Mouse (Mus musculus): ENCODE data around the gene Tcf7l1. TPM values are rescaled to one million over a fixed set of nuclear protein-coding genes. Genes with fewer than 3 reads are reported as not detected.

The Tcf7l1 gene
- total RNA-seq, 1 experiment = 14.5 TPM

DNA sequence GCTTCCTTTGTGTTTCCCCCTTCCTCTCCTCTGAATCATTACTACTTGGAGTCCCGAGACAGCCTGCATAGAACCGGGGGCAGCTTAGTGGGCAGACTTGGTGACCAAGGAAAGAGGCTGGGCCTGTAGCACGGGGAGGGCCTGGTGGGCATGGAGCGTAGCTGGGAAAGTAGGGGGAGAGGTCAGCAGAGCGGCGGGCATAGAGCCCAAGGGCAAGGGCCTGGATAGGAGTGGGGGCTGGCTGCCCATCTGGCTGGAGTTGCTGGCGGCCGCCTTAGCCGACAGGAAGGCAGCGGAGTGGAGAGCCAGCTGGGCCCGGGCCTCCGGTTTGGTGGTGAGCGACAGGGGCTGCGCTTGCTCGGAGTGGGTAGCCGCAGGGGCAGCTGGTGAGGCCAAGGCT, 161.8 kb downstream of the Tcf7l1 start:
- in situ Hi-C loops (cut with MboI; ENCODE audit: low sequenced_read_pairs in 2 of 2, unreplicated experiment in 2 of 2) = no loop called here
- Histone ChIP-seq H3K9ac (ENCODE audit: insufficient read depth, low read depth, low read length, poor library complexity, severe bottlenecking) (peak overlapping the region; percentile 32; the same call in 1 of the 2 replicates), H3K4me1 (ENCODE audit: control insufficient read depth in 2 of 2, insufficient read depth in 2 of 2, low read length in 2 of 2, poor library complexity in 1 of 2) (no peaks in the 10 kb centered on the region), H3K4me3 (ENCODE audit: insufficient read depth in 1 of 2, low read depth in 1 of 2, low read length in 2 of 2, poor library complexity in 1 of 2, severe bottlenecking in 1 of 2) (no peak overlapping the region), H3K36me3 (ENCODE audit: control insufficient read depth, insufficient read depth, low read length, poor library complexity, severe bottlenecking) (peaks cover 19% of the 10 kb centered on the region; the same call in 1 of the 2 replicates), H3K9me3 (ENCODE audit: control insufficient read depth, insufficient read depth, low read depth, low read length) (no peaks in the 10 kb centered on the region), H3K27ac (ENCODE audit: insufficient read depth, low read depth, low read length, poor library complexity, severe bottlenecking) (no peak overlapping the region)
- no peak for TF ChIP-seq CHD2 (IDR thresholded peaks at IDR 0.05; ENCODE audit: low read depth, low read length)
- TF ChIP-seq MAFK (IDR thresholded peaks at IDR 0.05; ENCODE audit: insufficient read depth, low read depth, low read length) = no peak
- DNase-seq (ENCODE audit: low read depth, low spot score) = no peak

DNA sequence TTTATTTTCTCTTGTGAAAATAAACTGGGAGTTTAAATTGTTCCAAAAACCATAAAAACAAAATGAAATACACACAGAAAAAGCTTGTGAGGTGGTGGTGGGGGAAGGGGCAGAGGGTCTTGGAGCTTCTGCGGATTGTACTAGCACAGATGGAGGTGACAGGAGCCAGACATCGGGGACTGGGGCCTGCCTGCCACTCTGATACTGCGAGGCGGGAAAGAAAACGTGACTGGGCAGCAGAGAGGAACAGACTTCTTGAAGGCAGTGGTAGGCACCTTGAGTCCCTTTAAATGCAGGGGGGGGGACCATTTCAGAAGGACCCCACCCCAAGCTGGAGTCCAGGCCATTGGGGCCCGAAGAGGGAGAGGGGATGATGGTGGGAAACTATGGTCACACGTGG, 162.7 kb downstream of the Tcf7l1 start:
- Histone ChIP-seq H3K36me3 (ENCODE audit: control insufficient read depth, insufficient read depth, low read length, poor library complexity, severe bottlenecking) (peaks cover 14% of the 10 kb centered on the region; the same call in 1 of the 2 replicates), H3K27ac (ENCODE audit: insufficient read depth, low read depth, low read length, poor library complexity, severe bottlenecking) (no peak overlapping the region)
- in situ Hi-C loops (cut with MboI; ENCODE audit: low sequenced_read_pairs in 2 of 2, unreplicated experiment in 2 of 2) = no loop called here

DNA sequence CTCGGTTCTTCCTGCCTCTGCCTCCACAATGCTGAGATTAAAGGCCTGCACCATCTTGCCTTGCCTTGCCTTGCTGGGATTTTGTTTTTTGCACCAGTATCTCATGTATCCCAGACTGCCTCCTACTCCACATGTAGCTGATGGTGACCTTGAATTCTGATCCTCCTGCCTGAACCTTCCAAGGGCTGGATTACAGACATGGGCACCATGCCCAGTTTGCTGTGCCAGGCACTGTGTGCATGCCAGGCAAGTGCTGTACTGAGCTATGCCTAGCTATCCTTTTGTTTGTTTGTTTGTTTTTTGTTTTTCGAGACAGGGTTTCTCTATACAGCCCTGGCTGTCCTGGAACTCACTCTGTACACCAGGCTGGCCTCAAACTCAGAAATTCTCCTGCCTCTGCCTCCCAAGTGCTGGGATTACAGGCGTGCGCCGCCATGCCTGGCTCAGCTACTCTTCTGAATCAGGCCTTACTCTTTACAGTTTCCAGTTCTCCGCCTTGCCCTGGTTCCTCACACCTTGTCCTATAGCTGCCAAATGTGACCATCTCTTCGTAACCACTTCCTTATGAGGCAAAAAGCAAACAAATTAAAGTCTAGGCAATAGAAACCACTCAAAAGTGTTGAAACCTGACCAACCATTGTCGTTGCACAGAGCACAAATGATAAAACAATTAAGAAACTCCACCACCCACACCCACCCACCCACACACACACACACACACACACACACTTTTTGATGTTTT, 165.2 kb downstream of the Tcf7l1 start:
- Histone ChIP-seq H3K9ac (ENCODE audit: insufficient read depth, low read depth, low read length, poor library complexity, severe bottlenecking) (no peak overlapping the region), H3K36me3 (ENCODE audit: control insufficient read depth, insufficient read depth, low read length, poor library complexity, severe bottlenecking) (peaks cover 7% of the 10 kb centered on the region; the same call in 1 of the 2 replicates), H3K4me1 (ENCODE audit: control insufficient read depth in 2 of 2, insufficient read depth in 2 of 2, low read length in 2 of 2, poor library complexity in 1 of 2) (0 out of 4 replicates have a peak, but pooled peaks cover 0 to 2% of the 10 kb centered on the region in 2 experiments), H3K4me3 (ENCODE audit: insufficient read depth in 1 of 2, low read depth in 1 of 2, low read length in 2 of 2, poor library complexity in 1 of 2, severe bottlenecking in 1 of 2) (no peak overlapping the region), H3K27ac (ENCODE audit: insufficient read depth, low read depth, low read length, poor library complexity, severe bottlenecking) (no peak overlapping the region), H3K9me3 (ENCODE audit: control insufficient read depth, insufficient read depth, low read depth, low read length) (no peaks in the 10 kb centered on the region)
- TF ChIP-seq HCFC1 (IDR thresholded peaks at IDR 0.05; ENCODE audit: borderline replicate concordance, insufficient read depth, low read length) (no peak), ZNF384 (IDR thresholded peaks at IDR 0.05; ENCODE audit: low read depth, low read length) (no peak), MAFK (IDR thresholded peaks at IDR 0.05; ENCODE audit: insufficient read depth, low read depth, low read length) (no peak), ZC3H11A (IDR thresholded peaks at IDR 0.05; ENCODE audit: borderline replicate concordance, low read depth, low read length) (no peak), CHD2 (IDR thresholded peaks at IDR 0.05; ENCODE audit: low read depth, low read length) (no peak)
- in situ Hi-C loops (cut with MboI; ENCODE audit: low sequenced_read_pairs in 2 of 2, unreplicated experiment in 2 of 2) = no loop called here
- no peak for DNase-seq (ENCODE audit: low read depth, low spot score)

More for the DNA sequence above, 162.7 kb downstream of the Tcf7l1 start:
- Histone ChIP-seq H3K9ac (ENCODE audit: insufficient read depth, low read depth, low read length, poor library complexity, severe bottlenecking) (no peak overlapping the region), H3K4me1 (ENCODE audit: control insufficient read depth in 2 of 2, insufficient read depth in 2 of 2, low read length in 2 of 2, poor library complexity in 1 of 2) (no peaks in the 10 kb centered on the region), H3K9me3 (ENCODE audit: control insufficient read depth, insufficient read depth, low read depth, low read length) (no peaks in the 10 kb centered on the region), H3K4me3 (ENCODE audit: insufficient read depth in 1 of 2, low read depth in 1 of 2, low read length in 2 of 2, poor library complexity in 1 of 2, severe bottlenecking in 1 of 2) (no peak overlapping the region)
- no peak for DNase-seq (ENCODE audit: low read depth, low spot score)
- TF ChIP-seq ZC3H11A (IDR thresholded peaks at IDR 0.05; ENCODE audit: borderline replicate concordance, low read depth, low read length) (no peak), MAFK (IDR thresholded peaks at IDR 0.05; ENCODE audit: insufficient read depth, low read depth, low read length) (no peak), ZNF384 (IDR thresholded peaks at IDR 0.05; ENCODE audit: low read depth, low read length) (no peak), CHD2 (IDR thresholded peaks at IDR 0.05; ENCODE audit: low read depth, low read length) (no peak), HCFC1 (IDR thresholded peaks at IDR 0.05; ENCODE audit: borderline replicate concordance, insufficient read depth, low read length) (no peak)

DNA sequence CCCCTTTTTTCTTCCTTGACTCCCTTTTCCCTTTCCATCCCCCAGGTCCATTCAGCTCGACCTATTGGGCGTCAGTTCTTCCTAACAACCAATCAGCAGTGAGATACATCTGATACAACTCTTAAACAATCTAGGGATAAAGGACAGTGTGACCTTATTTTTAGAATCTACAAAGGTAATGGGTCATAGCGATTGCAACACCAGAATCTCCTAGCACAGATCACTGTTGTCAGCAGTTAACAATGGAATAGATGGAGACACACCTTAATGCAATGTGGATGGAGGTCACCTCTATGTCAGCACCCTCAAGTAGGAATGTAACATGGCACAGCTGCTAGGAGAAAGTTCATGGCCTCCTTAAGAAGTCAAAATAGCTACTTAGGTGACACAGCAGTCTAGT, 166.1 kb downstream of the Tcf7l1 start:
- Histone ChIP-seq H3K4me3 (ENCODE audit: insufficient read depth in 1 of 2, low read depth in 1 of 2, low read length in 2 of 2, poor library complexity in 1 of 2, severe bottlenecking in 1 of 2) (no peak overlapping the region), H3K36me3 (ENCODE audit: control insufficient read depth, insufficient read depth, low read length, poor library complexity, severe bottlenecking) (peaks cover 7% of the 10 kb centered on the region; the same call in 1 of the 2 replicates), H3K9ac (ENCODE audit: insufficient read depth, low read depth, low read length, poor library complexity, severe bottlenecking) (no peak overlapping the region), H3K27ac (ENCODE audit: insufficient read depth, low read depth, low read length, poor library complexity, severe bottlenecking) (no peak overlapping the region), H3K4me1 (ENCODE audit: control insufficient read depth in 2 of 2, insufficient read depth in 2 of 2, low read length in 2 of 2, poor library complexity in 1 of 2) (0 out of 4 replicates have a peak, but pooled peaks cover 0 to 2% of the 10 kb centered on the region in 2 experiments), H3K9me3 (ENCODE audit: control insufficient read depth, insufficient read depth, low read depth, low read length) (no peaks in the 10 kb centered on the region)
- in situ Hi-C loops (cut with MboI; ENCODE audit: low sequenced_read_pairs in 2 of 2, unreplicated experiment in 2 of 2) = no loop called here
- no peak for DNase-seq (ENCODE audit: low read depth, low spot score)
- TF ChIP-seq MAFK (IDR thresholded peaks at IDR 0.05; ENCODE audit: insufficient read depth, low read depth, low read length) (0 out of 2 replicates have a peak, but pooled peaks have one; percentile 16), CHD2 (IDR thresholded peaks at IDR 0.05; ENCODE audit: low read depth, low read length) (no peak)
